Mouse (Mus musculus): Measurements from ENCODE around the gene Ccser1. TPM values are rescaled to one million over a fixed set of nuclear protein-coding genes. Genes with fewer than 3 reads are reported as not detected.

Gene Ccser1
- total RNA-seq, 2 experiments from 2014 or later = 1.4 TPM; not detected in 1

- ATAC-seq (replicated peaks; ENCODE audit: poor library complexity, severe bottlenecking) = peak; percentile 77
Observed at GRCm38 (mm10) chr6:61292927-61293326, 112.8 kb downstream of the Ccser1 start.

GRCm38 (mm10) chr6:61295535-61295934, 115.4 kb downstream of the Ccser1 start:
- ATAC-seq (replicated peaks; ENCODE audit: poor library complexity, severe bottlenecking) = no peak

GRCm38 (mm10) chr6:61296188-61297037, 116.3 kb downstream of the Ccser1 start:
- no peak for ATAC-seq (replicated peaks; ENCODE audit: poor library complexity, severe bottlenecking)

GRCm38 (mm10) chr6:61300441-61300840, 120.3 kb downstream of the Ccser1 start:
- no peak for ATAC-seq (replicated peaks; ENCODE audit: poor library complexity, severe bottlenecking)

- peak; percentile 46 for ATAC-seq (replicated peaks; ENCODE audit: poor library complexity, severe bottlenecking)
Observed at GRCm38 (mm10) chr6:61300975-61301374, 120.9 kb downstream of the Ccser1 start.

- ATAC-seq (replicated peaks; ENCODE audit: poor library complexity, severe bottlenecking) = no peak
Observed at GRCm38 (mm10) chr6:61301631-61302030, 121.5 kb downstream of the Ccser1 start.

GRCm38 (mm10) chr6:61311324-61312091, 131.4 kb downstream of the Ccser1 start:
- ATAC-seq (replicated peaks; ENCODE audit: poor library complexity, severe bottlenecking) = peak; percentile 93

GRCm38 (mm10) chr6:61315884-61316601, 135.9 kb downstream of the Ccser1 start:
- ATAC-seq (replicated peaks; ENCODE audit: poor library complexity, severe bottlenecking) = peak; percentile 82

GRCm38 (mm10) chr6:61320842-61321241, 140.7 kb downstream of the Ccser1 start:
- ATAC-seq (replicated peaks; ENCODE audit: poor library complexity, severe bottlenecking) = no peak

GRCm38 (mm10) chr6:61322328-61322727, 142.2 kb downstream of the Ccser1 start:
- no peak for ATAC-seq (replicated peaks; ENCODE audit: poor library complexity, severe bottlenecking)

GRCm38 (mm10) chr6:61326131-61326530, 146.0 kb downstream of the Ccser1 start:
- ATAC-seq (replicated peaks; ENCODE audit: poor library complexity, severe bottlenecking) = no peak

- no peak for ATAC-seq (replicated peaks; ENCODE audit: poor library complexity, severe bottlenecking)
Observed at GRCm38 (mm10) chr6:61328981-61329380, 148.9 kb downstream of the Ccser1 start.

- ATAC-seq (replicated peaks; ENCODE audit: poor library complexity, severe bottlenecking) = no peak
Observed at GRCm38 (mm10) chr6:61329593-61330540, 149.7 kb downstream of the Ccser1 start.

- no peak for ATAC-seq (replicated peaks; ENCODE audit: poor library complexity, severe bottlenecking)
Observed at GRCm38 (mm10) chr6:61334466-61334865, 154.3 kb downstream of the Ccser1 start.

GRCm38 (mm10) chr6:61347045-61347838, 167.1 kb downstream of the Ccser1 start:
- ATAC-seq (replicated peaks; ENCODE audit: poor library complexity, severe bottlenecking) = 0 out of 2 replicates have a peak, but pooled peaks have one; percentile 30

GRCm38 (mm10) chr6:61363722-61364121, 183.6 kb downstream of the Ccser1 start:
- ATAC-seq (replicated peaks; ENCODE audit: poor library complexity, severe bottlenecking) = no peak

GRCm38 (mm10) chr6:61382526-61382925, 202.4 kb downstream of the Ccser1 start:
- peak; percentile 63 for ATAC-seq (replicated peaks; ENCODE audit: poor library complexity, severe bottlenecking)

- no peak for ATAC-seq (replicated peaks; ENCODE audit: poor library complexity, severe bottlenecking)
Observed at GRCm38 (mm10) chr6:61382991-61383390, 202.9 kb downstream of the Ccser1 start.

- ATAC-seq (replicated peaks; ENCODE audit: poor library complexity, severe bottlenecking) = no peak
Observed at GRCm38 (mm10) chr6:61387046-61387445, 206.9 kb downstream of the Ccser1 start.

Data from granulocyte monocyte progenitor cell, adult 5-6 weeks (primary cell).